Mouse (Mus musculus): ENCODE measurements at regions not wholly inside any gene's neighbourhood (a gene's known extent, or its start where the extent isn't known, plus 50 kb on each side); places are given as distances from the start of the nearest gene placed in this dataset.
"Not testable (repeated sequence)": the region's sequence is repeated elsewhere in the genome, so short reads cannot be mapped to it uniquely, and the experiment has no call there.

GRCm38 (mm10) chr17:59179018-59179417 lies 165.8 kb upstream of the Nudt12 start:
- CTCF ChIA-PET = no interaction called here
- POLR2A ChIA-PET = no interaction called here

- POLR2A ChIA-PET = no interaction called here
Measured at GRCm38 (mm10) chr17:59156345-59156744, 143.2 kb upstream of the Nudt12 start.

DNA sequence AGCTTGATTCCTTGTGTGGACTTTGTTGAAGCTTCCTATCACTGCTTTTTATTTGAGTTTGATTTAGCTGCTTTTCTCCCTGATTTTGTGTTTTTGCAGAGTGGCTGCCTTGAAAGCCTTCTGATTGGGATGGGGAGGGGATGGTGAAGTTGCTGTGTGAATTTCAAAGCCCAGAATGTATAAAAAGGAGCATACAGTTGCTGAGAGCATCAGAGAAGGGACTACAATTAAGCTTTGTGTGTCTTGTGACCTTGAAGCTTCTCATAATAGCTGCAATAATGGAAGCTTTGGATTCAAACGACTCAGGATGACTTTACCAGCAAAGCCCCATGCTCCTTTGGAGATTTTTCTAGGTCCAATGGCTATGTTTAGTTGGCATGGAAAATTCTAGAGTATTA lies 130.6 kb upstream of the Nudt12 start:
- CTCF ChIA-PET = interaction anchor here in 1 of 4 experiments (1.1 kb wide), 1 partner anchor 13 kb away, joined by 3 read pairs; no protein-coding TSS in a partner anchor
- POLR2A ChIA-PET = no interaction called here

More at GRCm38 (mm10) chr17:59156345-59156744, 143.2 kb upstream of the Nudt12 start:
- CTCF ChIA-PET = interaction anchor here in 3 of 4 experiments (0.6 to 0.7 kb wide), 3 partner anchors 13 to 1116 kb away, joined by 3 to 4 read pairs (median 3); no protein-coding TSS in a partner anchor

DNA sequence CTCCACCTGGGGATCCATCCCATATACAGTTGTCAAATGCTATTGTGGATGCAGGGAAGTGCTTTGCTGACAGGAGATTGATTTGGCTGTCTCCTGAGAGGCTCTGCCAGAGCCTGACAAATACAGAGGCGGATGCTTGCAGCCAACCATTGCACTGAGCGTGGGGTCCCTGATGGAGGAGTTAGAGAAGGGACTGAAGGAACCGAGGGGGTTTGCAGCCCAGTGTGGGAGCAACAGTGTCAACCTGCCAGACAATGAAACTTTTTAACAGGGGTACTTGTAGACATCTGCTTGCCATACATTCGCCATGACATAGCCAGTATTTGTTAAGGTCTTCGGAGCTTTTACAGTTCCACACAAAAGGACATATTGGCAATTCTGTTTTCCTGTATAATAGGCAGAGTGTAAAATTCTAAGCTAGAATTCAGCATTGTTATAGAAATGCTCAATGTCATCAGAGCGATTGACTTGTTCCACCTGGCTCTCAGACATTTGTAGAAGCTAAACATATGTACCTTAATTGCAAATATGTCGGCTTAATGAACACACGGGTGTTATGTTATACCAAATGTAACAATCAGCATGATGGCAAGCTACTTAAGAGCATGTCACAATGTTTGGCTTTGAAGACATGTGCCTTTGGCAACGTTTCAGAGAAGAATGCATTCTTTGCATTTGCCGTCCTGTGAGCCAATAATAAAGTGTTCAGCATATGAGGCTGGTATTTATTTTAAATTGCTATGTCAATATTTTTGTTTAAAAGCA lies 130.0 kb upstream of the Nudt12 start:
- CTCF ChIA-PET = interaction anchor here in 1 of 4 experiments (1.1 kb wide), 1 partner anchor 13 kb away, joined by 3 read pairs; no protein-coding TSS in a partner anchor
- POLR2A ChIA-PET = no interaction called here

DNA sequence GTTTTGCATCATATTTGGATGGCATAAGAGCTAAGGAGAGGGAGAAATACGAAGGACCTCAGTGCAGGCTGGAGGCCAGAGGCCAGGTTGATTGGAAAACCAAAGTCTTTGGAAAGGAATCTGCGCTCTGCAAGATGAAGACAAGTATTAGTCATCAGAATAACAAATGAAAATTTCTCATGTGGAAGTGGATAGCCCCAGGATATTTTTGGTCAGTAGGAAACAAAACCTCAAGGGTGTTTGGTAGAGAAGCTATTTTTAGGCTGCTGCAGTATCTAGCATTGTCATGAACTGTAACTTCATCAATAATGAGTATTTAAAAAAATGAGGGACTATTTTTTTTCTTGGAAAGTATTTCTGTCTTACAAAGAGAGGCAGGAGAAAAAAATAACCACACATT lies 125.6 kb upstream of the Nudt12 start:
- POLR2A ChIA-PET = no interaction called here
- CTCF ChIA-PET = no interaction called here

DNA sequence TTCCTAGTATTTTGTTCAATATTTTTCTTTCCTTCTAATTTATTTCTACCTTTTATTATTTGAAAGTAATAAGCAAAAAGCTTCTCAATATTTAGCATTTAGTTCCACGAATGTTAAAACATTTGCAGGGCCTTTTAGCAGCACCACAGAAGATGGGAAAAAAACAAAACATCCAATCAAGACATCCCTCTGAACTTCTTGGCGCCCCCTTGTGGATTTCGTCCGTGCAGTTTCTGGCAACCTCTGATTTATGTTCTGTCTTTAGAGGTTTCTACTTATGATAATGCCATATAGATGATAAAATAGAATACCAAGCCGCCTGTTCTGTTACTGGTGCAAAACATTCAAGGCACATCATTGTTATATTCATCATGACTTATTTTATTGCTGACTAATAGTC lies 86.2 kb upstream of the Nudt12 start:
- CTCF ChIA-PET = no interaction called here
- POLR2A ChIA-PET = no interaction called here

DNA sequence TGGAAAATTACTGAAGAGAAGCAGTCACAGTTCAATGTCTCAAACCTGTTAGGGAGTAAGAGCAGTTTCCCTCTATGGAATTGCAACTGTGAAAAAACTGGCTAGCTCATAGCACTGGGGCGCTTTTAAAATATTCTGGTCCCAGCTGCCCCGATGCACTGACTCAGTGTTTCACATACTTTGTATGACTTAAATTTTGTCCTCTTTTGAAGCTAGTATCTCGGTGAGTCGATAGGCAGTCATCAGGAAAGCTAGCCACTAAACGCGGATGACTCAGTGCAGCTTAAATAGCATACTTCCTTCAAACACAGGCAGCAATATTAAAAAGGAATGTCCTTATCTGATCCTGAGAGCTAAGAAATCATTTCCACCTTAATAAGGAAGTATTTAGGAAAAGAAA lies 63.7 kb upstream of the Nudt12 start:
- POLR2A ChIA-PET, CTCF ChIA-PET: not testable (repeated sequence)

DNA sequence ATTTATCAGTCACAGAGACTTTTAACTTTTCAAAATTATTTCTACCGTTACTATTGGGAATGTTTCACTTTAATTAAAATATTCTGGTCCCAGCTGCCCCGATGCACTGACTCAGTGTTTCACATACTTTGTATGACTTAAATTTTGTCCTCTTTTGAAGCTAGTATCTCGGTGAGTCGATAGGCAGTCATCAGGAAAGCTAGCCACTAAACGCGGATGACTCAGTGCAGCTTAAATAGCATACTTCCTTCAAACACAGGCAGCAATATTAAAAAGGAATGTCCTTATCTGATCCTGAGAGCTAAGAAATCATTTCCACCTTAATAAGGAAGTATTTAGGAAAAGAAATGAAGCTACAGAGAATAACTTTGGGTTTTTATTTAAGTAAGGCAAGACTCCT lies 63.2 kb upstream of the Nudt12 start:
- POLR2A ChIA-PET, CTCF ChIA-PET: not testable (repeated sequence)
